Mouse (Mus musculus) hindbrain, embryonic 14.5 days (tissue): ENCODE measurements at regions not wholly inside any gene's neighbourhood (a gene's known extent, or its start where the extent isn't known, plus 50 kb on each side); places are given as distances from the start of the nearest gene placed in this dataset.
A peak's percentile ranks its signal among the peaks of the same experiment; 100 is the strongest.

ENCODE experiments used
- ATAC-seq: fragments of 200-750 bp; cut with Nextera tagmentation; 2 replicates; pipeline ENCODE4 v1.8.0; 2017; ENCODE audit warnings: moderate number of reproducible peaks, mild to moderate bottlenecking, moderate TSS enrichment, moderate library complexity; ENCODE audit not compliant: low FRiP score
- DNase-seq: peaks from one replicate; pipeline ENCODE4 v3.0.0-alpha.2; 2015; ENCODE audit warnings: low spot score
- H3K27ac ChIP-seq: fragments of 300-500 bp; sonication (generic); 2 replicates; pipeline ENCODE4 v1.5.1; 2014; ENCODE audit warnings: mild to moderate bottlenecking, moderate library complexity
- H3K27me3 ChIP-seq: fragments of 300-500 bp; sonication (generic); 2 replicates; pipeline ENCODE4 v1.6.1; 2014; ENCODE audit warnings: mild to moderate bottlenecking, low read length, mixed read lengths; ENCODE audit not compliant: control insufficient read depth, insufficient read depth
- H3K36me3 ChIP-seq: fragments of 300-500 bp; sonication (generic); replicated peaks from 2 replicates; pipeline ENCODE4 v1.6.1; 2014; ENCODE audit not compliant: control insufficient read depth, insufficient read depth
- H3K4me1 ChIP-seq: fragments of 300-500 bp; sonication (generic); replicated peaks from 2 replicates; pipeline ENCODE4 v1.6.1; 2014; ENCODE audit warnings: antibody characterized with exemption, low read length, mixed read lengths; ENCODE audit not compliant: control insufficient read depth, insufficient read depth
- H3K4me2 ChIP-seq: fragments of 300-500 bp; sonication (generic); replicated peaks from 2 replicates; pipeline ENCODE4 v1.6.1; 2014; ENCODE audit warnings: mild to moderate bottlenecking, moderate library complexity
- H3K4me3 ChIP-seq: fragments of 300-500 bp; sonication (generic); replicated peaks from 2 replicates; pipeline ENCODE4 v1.5.1; 2014; ENCODE audit warnings: mild to moderate bottlenecking, low read length
- H3K9ac ChIP-seq: fragments of 300-500 bp; sonication (generic); 2 replicates; pipeline ENCODE4 v1.6.1; 2014
- H3K9me3 ChIP-seq: fragments of 300-500 bp; sonication (generic); 2 replicates; pipeline ENCODE4 v1.6.1; 2016; ENCODE audit warnings: low read length; ENCODE audit not compliant: control insufficient read depth
- WGBS: fragments of 180-500 bp; shearing (Covaris S2); extraction: QIAGEN DNeasy Blood & Tissue Kit; methylation state at CpG from one replicate; pipeline ENCODE4 v1.1.7; 2014; 5-methylcytosine and 5-hydroxymethylcytosine counted together

- no peak overlapping the region for H3K4me2 ChIP-seq
- no peak for DNase-seq
- ATAC-seq: peak; percentile 27; the same call in 1 of the 2 replicates
Observed at GRCm38 (mm10) chr10:9534552-9534951, 140.5 kb downstream of the Samd5 start.

GRCm38 (mm10) chr10:9533283-9533682 is 141.7 kb downstream of the Samd5 start:
- Histone ChIP-seq H3K9ac (no peak overlapping the region), H3K36me3 (no peaks in the 10 kb centered on the region), H3K4me2 (no peak overlapping the region), H3K27ac (no peak overlapping the region), H3K4me1 (peaks cover 19% of the 10 kb centered on the region), H3K9me3 (no peaks in the 10 kb centered on the region), H3K27me3 (no peaks in the 10 kb centered on the region), H3K4me3 (no peak overlapping the region)
- DNase-seq: no peak
- WGBS: 28% methylated on average over 2 of the region's 2 CpGs
- ATAC-seq: no peak

More at GRCm38 (mm10) chr10:9534552-9534951, 140.5 kb downstream of the Samd5 start:
- no peaks in the 10 kb centered on the region for H3K36me3 ChIP-seq
- no peak overlapping the region for H3K27ac ChIP-seq
- H3K4me3 ChIP-seq: no peak overlapping the region
- H3K9ac ChIP-seq: no peak overlapping the region; the same call in 1 of the 2 replicates
- no peaks in the 10 kb centered on the region for H3K9me3 ChIP-seq
- 43% methylated on average over 8 of the region's 8 CpGs for WGBS
- no peaks in the 10 kb centered on the region for H3K27me3 ChIP-seq
- peaks cover 19% of the 10 kb centered on the region for H3K4me1 ChIP-seq

DNA sequence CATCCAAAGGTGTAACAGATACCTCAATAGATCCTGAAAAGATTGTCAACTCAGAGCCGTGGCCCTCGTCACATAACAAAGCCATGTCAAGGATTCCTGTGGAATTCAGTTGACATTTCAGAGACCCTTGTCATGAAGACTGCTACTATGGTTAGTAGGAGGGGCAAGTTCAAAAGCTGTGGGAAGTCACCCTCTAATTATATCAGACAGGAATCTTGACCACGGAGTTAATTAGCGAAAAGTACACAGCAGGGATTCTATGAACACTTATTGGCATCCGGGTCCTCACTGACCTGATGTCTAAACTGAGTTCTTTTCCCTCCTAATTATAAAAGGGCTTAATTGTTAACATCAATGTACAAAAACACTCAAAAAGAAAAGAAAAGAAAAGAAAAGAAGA is 143.1 kb downstream of the Samd5 start:
- Histone ChIP-seq H3K4me3 (no peak overlapping the region), H3K4me1 (peaks cover 16% of the 10 kb centered on the region), H3K36me3 (no peaks in the 10 kb centered on the region), H3K27me3 (no peaks in the 10 kb centered on the region), H3K9ac (no peak overlapping the region), H3K9me3 (no peaks in the 10 kb centered on the region), H3K4me2 (no peak overlapping the region), H3K27ac (no peak overlapping the region)
- no peak for DNase-seq
- ATAC-seq: no peak
- WGBS: 58% methylated on average over 5 of the region's 5 CpGs

- 71% methylated on average over 7 of the region's 7 CpGs for WGBS
- no peak overlapping the region for H3K9ac ChIP-seq
- no peak overlapping the region for H3K27ac ChIP-seq
- peaks cover 20% of the 10 kb centered on the region for H3K4me1 ChIP-seq
- DNase-seq: no peak
- H3K27me3 ChIP-seq: no peaks in the 10 kb centered on the region
- H3K9me3 ChIP-seq: no peaks in the 10 kb centered on the region
- no peak for ATAC-seq
- no peak overlapping the region for H3K4me3 ChIP-seq
- H3K36me3 ChIP-seq: no peaks in the 10 kb centered on the region
- H3K4me2 ChIP-seq: no peak overlapping the region
Observed at GRCm38 (mm10) chr10:9529408-9529807, 145.6 kb downstream of the Samd5 start.

- ATAC-seq: no peak
- WGBS: 78% methylated on average over 4 of the region's 4 CpGs
- H3K36me3 ChIP-seq: no peaks in the 10 kb centered on the region
Observed at GRCm38 (mm10) chr10:9528066-9528465, 146.9 kb downstream of the Samd5 start.

GRCm38 (mm10) chr10:9509764-9510390 is 165.1 kb downstream of the Samd5 start:
- ATAC-seq (peak; percentile 68; the same call in 1 of the 2 replicates), DNase-seq (no peak)
- H3K9ac ChIP-seq: no peak overlapping the region; the same call in 1 of the 2 replicates
- 26% methylated on average over 12 of the region's 12 CpGs for WGBS
- no peaks in the 10 kb centered on the region for H3K36me3 ChIP-seq
- peak overlapping the region; percentile 27 for H3K27ac ChIP-seq
- no peaks in the 10 kb centered on the region for H3K9me3 ChIP-seq
- peaks cover 16% of the 10 kb centered on the region for H3K4me1 ChIP-seq
- H3K27me3 ChIP-seq: no peaks in the 10 kb centered on the region
- no peak overlapping the region for H3K4me3 ChIP-seq
- peak overlapping the region; percentile 2 for H3K4me2 ChIP-seq

More at GRCm38 (mm10) chr10:9528066-9528465, 146.9 kb downstream of the Samd5 start:
- Histone ChIP-seq H3K4me2 (no peak overlapping the region), H3K27ac (no peak overlapping the region), H3K4me1 (peaks cover 10% of the 10 kb centered on the region; the same call in 1 of the 2 replicates), H3K4me3 (no peak overlapping the region), H3K9ac (no peak overlapping the region), H3K27me3 (no peaks in the 10 kb centered on the region), H3K9me3 (no peaks in the 10 kb centered on the region)
- no peak for DNase-seq

GRCm38 (mm10) chr10:9509092-9509671 is 165.8 kb downstream of the Samd5 start:
- Histone ChIP-seq H3K27me3 (no peaks in the 10 kb centered on the region), H3K4me1 (peaks cover 19% of the 10 kb centered on the region), H3K27ac (peak overlapping the region; percentile 27; the same call in 1 of the 2 replicates), H3K9me3 (no peaks in the 10 kb centered on the region), H3K36me3 (no peaks in the 10 kb centered on the region), H3K4me3 (no peak overlapping the region), H3K4me2 (peak overlapping the region; percentile 2), H3K9ac (no peak overlapping the region; the same call in 1 of the 2 replicates)
- ATAC-seq: no peak
- no peak for DNase-seq
- 56% methylated on average over 17 of the region's 17 CpGs for WGBS

DNA sequence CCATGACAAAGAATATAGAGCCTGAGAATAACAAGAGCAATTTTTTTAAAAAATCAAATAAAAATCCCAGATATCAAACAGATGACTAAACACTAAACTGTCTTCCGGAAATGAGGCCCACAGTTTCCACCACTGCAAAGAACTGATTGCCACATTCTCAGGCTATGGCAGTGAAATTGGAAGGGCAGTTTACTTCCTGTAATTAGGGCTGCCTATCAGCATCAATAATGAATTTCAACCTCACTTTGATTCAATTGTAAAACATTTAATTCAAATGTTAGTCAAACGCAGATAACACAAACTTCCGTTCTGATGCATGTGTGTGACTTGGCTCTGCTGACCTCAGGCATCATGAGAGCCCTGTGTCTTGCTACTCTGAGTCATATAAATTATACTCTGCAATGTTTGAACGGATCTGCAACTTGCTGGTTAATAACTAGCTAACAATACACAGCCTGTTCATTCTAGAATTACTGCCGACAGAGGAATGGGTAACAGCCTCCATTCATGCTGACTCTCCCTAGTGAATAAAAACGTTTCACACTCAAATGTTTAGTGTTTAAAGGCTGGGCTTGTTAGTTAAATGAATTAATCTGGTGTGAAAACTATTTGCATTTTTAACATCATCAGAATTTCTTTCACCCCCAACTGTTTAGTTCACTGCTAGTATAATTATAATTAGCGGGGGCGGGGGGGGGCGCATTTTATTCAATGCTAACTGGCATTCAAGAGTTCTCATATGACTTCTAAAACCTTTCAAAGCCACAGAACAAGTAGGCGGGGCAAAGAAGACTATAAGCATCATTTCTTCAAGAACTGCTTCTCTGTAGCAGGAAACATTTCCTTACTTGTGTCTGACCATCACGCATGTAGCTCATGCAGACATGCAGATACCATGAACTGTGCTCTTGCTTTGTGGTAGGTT is 171.2 kb downstream of the Samd5 start:
- Histone ChIP-seq H3K27ac (no peak overlapping the region), H3K4me1 (0 out of 2 replicates have a peak, but pooled peaks cover 11% of the 10 kb centered on the region), H3K27me3 (no peaks in the 10 kb centered on the region), H3K36me3 (no peaks in the 10 kb centered on the region), H3K9ac (no peak overlapping the region), H3K4me2 (no peak overlapping the region), H3K9me3 (no peaks in the 10 kb centered on the region), H3K4me3 (no peak overlapping the region)
- no peak for DNase-seq
- ATAC-seq: no peak
- 54% methylated on average over 11 of the region's 11 CpGs for WGBS

GRCm38 (mm10) chr10:9498550-9498949 is 176.5 kb downstream of the Samd5 start:
- WGBS: 30% methylated on average over 3 of the region's 3 CpGs
- Histone ChIP-seq H3K27ac (no peak overlapping the region), H3K4me1 (peaks cover 6% of the 10 kb centered on the region), H3K27me3 (no peaks in the 10 kb centered on the region), H3K4me2 (no peak overlapping the region), H3K4me3 (no peak overlapping the region), H3K36me3 (no peaks in the 10 kb centered on the region), H3K9me3 (no peaks in the 10 kb centered on the region), H3K9ac (no peak overlapping the region)
- ATAC-seq: no peak
- DNase-seq: peak; percentile 46
